Mouse (Mus musculus) Patski (cell line): Measurements from ENCODE around the gene Fam207a. TPM values are rescaled to one million over a fixed set of nuclear protein-coding genes. Genes with fewer than 3 reads are reported as not detected.

ENCODE experiments used
- ATAC-seq: fragments of 100-300 bp; one replicate; pipeline ENCODE4 v1.8.0; 2021
- CTCF ChIA-PET: fragments of 350-600 bp; sonication (Branson Sonifier 250); formaldehyde crosslinking; loops from one replicate; lab custom pipeline; 2022; ENCODE audit warnings: inconsistent platforms; lab: Charles Lee
- POLR2A ChIA-PET: fragments of 350-600 bp; sonication (Branson Sonifier 250); formaldehyde crosslinking; loops from one replicate; lab custom pipeline; 2022; ENCODE audit warnings: antibody characterized with exemption, inconsistent platforms; lab: Charles Lee
- DNase-seq: peaks from one replicate; pipeline ENCODE4 v3.0.0-alpha.2; 2011; ENCODE audit warnings: low read depth, low spot score
- H3K27me3 ChIP-seq: fragments of 371-371 bp; one replicate; pipeline ENCODE4 v1.5.1; 2021
- CTCF ChIP-seq: fragments of 100-300 bp; IDR thresholded peaks from one replicate; pipeline ENCODE4 v1.5.1; 2021
- in situ Hi-C: fragments of 300-500 bp; cut with MboI; formaldehyde crosslinking; loops from 3 replicates; pipeline ENCODE4 v1.11.1; 2018; ENCODE audit warnings: low pct_unique_long_range_greater_than_20kb, mixed read lengths
- polyA plus RNA-seq: library from polyadenylated mRNA; unstranded; gene quantifications from one replicate; pipeline ENCODE4 v1.2.3, GENCODE M21; 2021

Gene Fam207a
- polyA plus RNA-seq, 1 experiment from 2014 or later = 32.2 TPM

DNA sequence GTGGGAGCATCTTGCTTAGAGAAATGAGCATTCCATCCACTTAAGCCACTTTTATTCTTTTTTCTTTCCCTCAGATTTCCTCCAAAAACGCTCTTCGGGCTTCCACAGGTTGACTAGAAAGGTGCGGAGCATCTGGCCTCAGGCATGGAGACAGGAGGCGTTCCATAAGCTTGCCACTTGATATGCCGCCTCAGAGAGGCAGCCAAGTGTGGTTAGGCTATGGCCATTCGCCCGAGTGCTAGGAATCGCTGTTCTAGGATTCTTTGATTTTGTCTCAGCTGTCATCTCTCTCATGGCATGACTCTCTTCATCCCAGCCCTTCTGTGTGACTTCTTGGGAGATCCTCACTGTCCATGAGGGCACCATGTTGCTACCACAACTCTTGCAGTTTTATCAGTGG, 54.4 kb downstream of the Fam207a start:
- POLR2A ChIA-PET = no interaction called here
- ATAC-seq (no peak), DNase-seq (no peak)
- no peak for TF ChIP-seq CTCF
- CTCF ChIA-PET = interaction anchor here (1.5 kb wide), 1 partner anchor 12 kb away, joined by 3 read pairs; no protein-coding TSS in a partner anchor
- in situ Hi-C loops = no loop called here
- no peaks in the 10 kb centered on the region for H3K27me3 ChIP-seq

GRCm38 (mm10) chr10:77457701-77458100, 57.9 kb downstream of the Fam207a start:
- H3K27me3 ChIP-seq = no peaks in the 10 kb centered on the region
- ChIA-PET CTCF (no interaction called here), POLR2A (interaction anchor here (1.1 kb wide), 1 partner anchor 8 kb away, joined by 3 read pairs; no protein-coding TSS in a partner anchor)
- in situ Hi-C loops = no loop called here
- TF ChIP-seq CTCF = no peak
- ATAC-seq (no peak), DNase-seq (no peak)

DNA sequence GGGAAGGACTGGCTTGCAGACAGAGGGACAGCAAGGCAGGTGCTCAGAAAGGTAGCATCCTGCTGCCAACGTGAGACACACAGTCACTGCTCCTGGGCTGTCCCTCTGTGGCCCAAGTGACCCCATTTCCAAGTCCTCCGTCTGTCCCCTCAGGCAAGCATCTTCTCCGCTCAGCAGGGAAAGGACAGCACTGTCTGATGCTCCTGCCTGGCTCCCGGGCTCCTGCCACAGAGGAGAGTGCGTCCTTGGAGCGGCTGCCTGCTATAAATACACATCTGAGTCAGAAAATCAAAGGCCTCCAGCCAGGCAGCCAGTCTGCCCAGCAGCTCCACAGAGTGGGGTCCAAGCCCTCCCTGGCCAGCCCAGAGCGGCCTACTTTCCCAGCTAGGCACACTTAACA, 59.1 kb downstream of the Fam207a start:
- no peak for TF ChIP-seq CTCF
- DNase-seq (no peak), ATAC-seq (no peak)
- in situ Hi-C loops = no loop called here
- no peaks in the 10 kb centered on the region for H3K27me3 ChIP-seq
- ChIA-PET POLR2A (no interaction called here), CTCF (no interaction called here)

- in situ Hi-C loops = no loop called here
- ATAC-seq (no peak), DNase-seq (no peak)
- ChIA-PET POLR2A (no interaction called here), CTCF (no interaction called here)
- no peaks in the 10 kb centered on the region for H3K27me3 ChIP-seq
- TF ChIP-seq CTCF = no peak
Measured at GRCm38 (mm10) chr10:77455251-77456010, 60.2 kb downstream of the Fam207a start.

DNA sequence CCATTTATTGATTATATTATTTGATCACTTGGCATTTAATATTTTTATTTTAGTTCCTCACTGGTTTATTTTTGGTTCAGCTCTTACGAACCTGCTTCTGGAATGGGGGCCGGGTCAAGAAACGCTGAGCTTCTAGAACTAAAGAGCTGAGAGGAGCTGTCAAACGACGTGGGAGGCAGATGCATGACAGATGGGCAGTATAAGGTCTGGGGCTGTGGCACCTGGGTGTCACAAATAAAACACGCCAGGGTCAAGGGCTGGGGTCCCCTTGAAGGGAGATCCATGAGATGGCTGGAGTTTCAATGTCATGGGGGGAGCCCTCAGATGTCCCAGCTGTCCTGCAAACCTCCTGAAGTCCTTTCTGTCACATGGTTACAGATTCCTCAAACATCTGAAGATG, 60.8 kb downstream of the Fam207a start:
- DNase-seq = no peak
- POLR2A ChIA-PET = interaction anchor here (0.7 kb wide), 1 partner anchor 21 kb away, joined by 3 read pairs; no protein-coding TSS in a partner anchor
- CTCF ChIA-PET = no interaction called here
- no peak for ATAC-seq
- H3K27me3 ChIP-seq = no peaks in the 10 kb centered on the region
- in situ Hi-C loops = loop anchor here (5.0 kb wide), 1 partner anchor 43 kb away; no protein-coding TSS in a partner anchor
- TF ChIP-seq CTCF = no peak

DNA sequence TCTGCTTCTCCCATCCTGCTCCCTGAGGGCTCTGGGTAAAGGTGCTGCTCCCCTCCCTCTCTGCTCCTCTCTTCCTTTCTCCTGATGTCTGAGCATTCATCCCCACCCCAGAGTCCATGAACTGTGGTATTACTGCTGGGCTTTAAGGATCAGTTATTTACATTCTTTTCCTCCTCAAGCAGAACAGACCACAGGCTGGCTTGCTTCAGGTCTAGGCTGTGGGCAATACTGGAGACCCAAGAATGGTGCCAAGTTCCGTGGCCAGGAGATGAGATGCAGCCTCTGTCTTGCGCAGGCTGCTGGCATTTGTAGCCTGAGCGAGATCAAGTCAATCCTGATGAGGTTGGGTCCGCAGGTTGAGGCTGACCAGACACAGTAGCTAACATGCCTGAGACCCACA, 63.8 kb downstream of the Fam207a start:
- TF ChIP-seq CTCF = no peak
- ATAC-seq = peak; percentile 54
- no peaks in the 10 kb centered on the region for H3K27me3 ChIP-seq
- ChIA-PET CTCF (no interaction called here), POLR2A (no interaction called here)
- in situ Hi-C loops = loop anchor here (5.0 kb wide), 1 partner anchor 45 kb away; no protein-coding TSS in a partner anchor
- DNase-seq = peak; percentile 79

DNA sequence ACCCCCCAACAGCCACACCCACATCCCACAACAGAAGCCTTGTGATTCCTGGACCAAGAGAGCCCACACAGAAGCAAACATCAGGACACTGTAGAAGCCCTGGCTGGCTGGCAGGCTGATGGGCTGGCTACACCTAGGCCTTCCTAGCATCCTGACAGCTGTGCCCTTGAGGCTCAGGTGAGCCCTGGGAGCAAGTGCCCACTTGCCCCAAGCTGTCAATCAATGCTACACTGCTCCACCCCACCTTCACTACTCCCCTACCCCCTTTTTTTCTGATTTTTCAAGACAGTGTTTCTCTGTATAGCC, 65.5 kb downstream of the Fam207a start:
- in situ Hi-C loops = loop anchor here (5.0 kb wide), 1 partner anchor 47 kb away; no protein-coding TSS in a partner anchor
- H3K27me3 ChIP-seq = no peaks in the 10 kb centered on the region
- no peak for ATAC-seq
- TF ChIP-seq CTCF = no peak
- DNase-seq = no peak
- ChIA-PET CTCF (interaction anchor here (0.7 kb wide), 1 partner anchor 13 kb away, joined by 3 read pairs; no protein-coding TSS in a partner anchor), POLR2A (interaction anchor here (1.0 kb wide), 2 partner anchors 8 to 33 kb away, joined by 3 to 4 read pairs; no protein-coding TSS in a partner anchor)

DNA sequence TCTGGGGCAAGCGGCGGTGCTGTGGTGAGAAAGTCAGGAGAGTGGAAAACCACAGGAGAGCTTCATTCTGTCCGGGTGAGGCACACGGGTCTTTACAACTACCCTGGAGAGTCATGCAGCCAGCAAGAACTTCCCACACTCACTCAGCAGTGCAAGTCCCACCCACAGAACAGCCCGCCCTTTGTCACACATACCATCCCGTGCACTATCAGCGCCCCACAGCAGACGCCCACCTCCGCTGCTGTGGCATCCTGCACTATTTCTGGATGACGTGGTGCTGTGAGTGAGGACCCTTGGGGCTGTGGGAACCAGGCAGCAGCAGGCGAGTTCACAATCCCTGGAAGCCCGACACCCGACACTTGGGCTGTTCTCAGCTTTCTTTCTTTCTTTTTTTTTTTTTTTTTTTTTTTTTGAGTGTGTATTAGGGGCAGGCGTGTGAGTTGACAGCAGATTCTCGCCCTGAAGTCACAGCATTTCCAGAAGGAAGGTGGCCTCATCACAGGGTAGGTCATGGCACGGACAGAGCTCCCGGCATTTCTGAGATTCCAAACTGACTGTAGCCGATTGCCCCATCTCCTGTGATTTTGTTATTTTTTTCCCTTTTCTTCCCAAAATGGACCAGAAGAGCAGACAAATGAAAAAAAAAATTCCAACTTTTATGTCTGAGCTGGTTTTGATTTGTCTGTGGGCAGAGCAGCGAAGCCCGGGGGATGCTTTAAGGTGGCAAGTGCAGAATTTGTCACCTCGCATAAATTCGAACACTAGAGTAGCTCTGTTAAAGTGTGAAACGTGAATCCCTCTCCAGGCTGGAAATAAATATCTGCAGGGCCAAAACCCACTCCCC, 66.0 kb downstream of the Fam207a start:
- POLR2A ChIA-PET = interaction anchor here (1.0 to 1.1 kb wide), 3 partner anchors 9 to 57 kb away, joined by 3 to 4 read pairs (median 3); no protein-coding TSS in a partner anchor
- in situ Hi-C loops = loop anchor here (5.0 kb wide), 1 partner anchor 48 kb away; no protein-coding TSS in a partner anchor
- CTCF ChIA-PET = interaction anchor here (0.6 to 1.3 kb wide), 5 partner anchors 11 to 87 kb away, joined by 3 read pairs; no protein-coding TSS in a partner anchor
- DNase-seq (peak; percentile 70), ATAC-seq (peak; percentile 61)
- no peak for TF ChIP-seq CTCF
- no peaks in the 10 kb centered on the region for H3K27me3 ChIP-seq

DNA sequence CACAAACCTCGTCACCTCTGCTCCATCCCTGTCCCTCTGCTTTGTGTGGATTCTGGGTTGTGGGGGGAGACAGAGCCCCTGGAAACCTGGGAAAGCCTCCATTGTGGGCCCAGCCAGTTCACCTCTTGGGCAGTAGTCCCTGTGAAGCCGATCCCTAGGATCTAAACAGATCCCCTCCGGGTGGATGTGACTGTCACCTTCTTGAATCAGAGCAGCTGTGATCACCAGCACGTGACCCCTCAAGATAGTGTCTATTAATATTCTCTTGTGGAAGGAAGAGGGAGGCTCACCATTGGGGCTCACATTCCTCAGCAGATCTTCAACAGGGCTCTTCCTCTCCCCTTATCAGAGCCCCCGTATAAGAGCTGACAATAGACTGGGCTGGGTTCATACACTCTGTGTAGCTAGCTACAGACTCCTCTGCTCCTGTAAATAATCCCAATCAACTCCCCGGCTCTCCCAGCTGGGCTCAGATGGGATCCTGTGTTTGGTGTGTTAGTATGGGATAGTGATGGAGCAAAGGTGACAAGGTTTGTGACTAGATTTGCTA, 66.8 kb downstream of the Fam207a start:
- no peak for TF ChIP-seq CTCF
- POLR2A ChIA-PET = interaction anchor here (1.0 to 1.1 kb wide), 3 partner anchors 9 to 58 kb away, joined by 3 to 4 read pairs (median 3); no protein-coding TSS in a partner anchor
- H3K27me3 ChIP-seq = no peaks in the 10 kb centered on the region
- no peak for ATAC-seq
- CTCF ChIA-PET = interaction anchor here (0.6 to 1.3 kb wide), 4 partner anchors 10 to 86 kb away, joined by 3 read pairs; no protein-coding TSS in a partner anchor
- no peak for DNase-seq
- in situ Hi-C loops = no loop called here

GRCm38 (mm10) chr10:77448209-77448608, 67.4 kb downstream of the Fam207a start:
- ChIA-PET POLR2A (no interaction called here), CTCF (interaction anchor here (1.3 kb wide), 1 partner anchor 86 kb away, joined by 3 read pairs; no protein-coding TSS in a partner anchor)
- DNase-seq = no peak
- in situ Hi-C loops = no loop called here
- H3K27me3 ChIP-seq = no peaks in the 10 kb centered on the region
- no peak for ATAC-seq
- TF ChIP-seq CTCF = no peak
